Mouse (Mus musculus) liver, postnatal 0 days (tissue): Measurements from ENCODE around the gene March8.

ENCODE experiments used
- CTCF ChIP-seq: sonication (generic); IDR thresholded peaks from 2 replicates; pipeline ENCODE4 v1.5.1; 2016; ENCODE audit warnings: antibody characterized with exemption, low read depth
- EP300 ChIP-seq: IDR thresholded peaks from 2 replicates; pipeline ENCODE4 v1.6.1; 2016; ENCODE audit warnings: antibody characterized with exemption, low read depth, mild to moderate bottlenecking

DNA sequence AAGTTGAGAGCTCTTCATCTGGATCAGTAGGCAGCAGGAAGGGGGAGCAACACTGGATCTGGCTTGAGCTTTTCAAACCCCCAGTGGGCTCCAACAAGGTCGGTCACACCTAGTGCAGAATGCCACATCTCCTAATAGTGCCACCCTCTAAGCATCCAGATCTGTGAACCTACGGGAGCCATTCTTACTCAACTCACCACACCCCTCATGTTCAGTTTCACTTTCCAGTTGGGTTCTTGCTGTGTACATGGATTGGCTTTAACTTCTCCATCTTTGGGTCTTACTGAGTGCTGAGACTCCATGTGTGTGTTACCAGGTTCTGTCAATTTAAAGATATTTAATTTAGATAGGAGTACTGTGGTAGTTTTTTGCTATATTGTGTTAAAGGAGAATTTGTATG, 26.4 kb upstream of the March8 start:
- no peak for TF ChIP-seq CTCF
- TF ChIP-seq EP300: no peak
